Mouse (Mus musculus) liver, embryonic 14.5 days (tissue): ENCODE results near the gene Tlr9. TPM values are rescaled to one million over a fixed set of nuclear protein-coding genes. Genes with fewer than 3 reads are reported as not detected.

Experiments
- ATAC-seq: fragments of 200-750 bp; cut with Nextera tagmentation; 2 replicates; pipeline ENCODE4 v1.8.0; 2017; ENCODE audit warnings: moderate number of reproducible peaks, mild to moderate bottlenecking, moderate library complexity; ENCODE audit not compliant: insufficient read depth
- DNase-seq, 3 experiments: peaks; one replicate each; pipeline ENCODE4 v3.0.0-alpha.2; 2012 to 2013; ENCODE audit warnings: low read depth in 3 of 3, low spot score in 3 of 3
- H3K27ac ChIP-seq: fragments of 300-500 bp; sonication (generic); 2 replicates; pipeline ENCODE4 v1.5.1; 2014; ENCODE audit warnings: moderate library complexity, mild to moderate bottlenecking, control low read depth, inconsistent platforms
- H3K27me3 ChIP-seq: fragments of 300-500 bp; sonication (generic); 2 replicates; pipeline ENCODE4 v1.6.1; 2014; ENCODE audit warnings: mild to moderate bottlenecking, low read length, moderate library complexity; ENCODE audit not compliant: control insufficient read depth, insufficient read depth
- H3K36me3 ChIP-seq: fragments of 300-500 bp; sonication (generic); replicated peaks from 2 replicates; pipeline ENCODE4 v1.6.1; 2014; ENCODE audit warnings: low read depth; ENCODE audit not compliant: control insufficient read depth, insufficient read depth
- H3K4me1 ChIP-seq, 2 experiments: fragments of 200-500 bp in 1 of 2; fragments of 300-500 bp in 1 of 2; sonication (generic) in 1 of 2; replicated peaks; 2 replicates each; pipeline ENCODE4 v1.6.1; 2012 to 2014; ENCODE audit warnings: antibody characterized with exemption in 1 of 2, inconsistent platforms in 1 of 2, low read length in 1 of 2; ENCODE audit not compliant: control insufficient read depth in 2 of 2, insufficient read depth in 2 of 2
- H3K4me2 ChIP-seq: fragments of 300-500 bp; sonication (generic); 2 replicates; pipeline ENCODE4 v1.6.1; 2014; ENCODE audit warnings: low read depth, mild to moderate bottlenecking, control low read depth, moderate library complexity
- H3K4me3 ChIP-seq, 2 experiments: fragments of 200-500 bp in 1 of 2; fragments of 300-500 bp in 1 of 2; sonication (generic) in 1 of 2; 2 replicates each; pipeline ENCODE4 v1.5.1; 2012 to 2014; ENCODE audit warnings: low read depth in 2 of 2, low read length in 2 of 2, mild to moderate bottlenecking in 2 of 2, control low read depth in 1 of 2, inconsistent platforms in 1 of 2, moderate library complexity in 1 of 2; ENCODE audit not compliant: insufficient read depth in 1 of 2
- H3K9ac ChIP-seq: fragments of 300-500 bp; sonication (generic); replicated peaks from 2 replicates; pipeline ENCODE4 v1.6.1; 2014; ENCODE audit warnings: mild to moderate bottlenecking, control low read depth, moderate library complexity
- H3K9me3 ChIP-seq: fragments of 300-500 bp; sonication (generic); 2 replicates; pipeline ENCODE4 v1.6.1; 2016; ENCODE audit warnings: low read length, mixed read lengths; ENCODE audit not compliant: control insufficient read depth
- CTCF ChIP-seq: IDR thresholded peaks from 2 replicates; pipeline ENCODE4 v1.5.1; 2016; ENCODE audit warnings: antibody characterized with exemption, low read depth, control low read depth
- EP300 ChIP-seq: IDR thresholded peaks from 2 replicates; pipeline ENCODE4 v1.6.1; 2016; ENCODE audit warnings: antibody characterized with exemption, low read depth
- WGBS: fragments of 180-500 bp; shearing (Covaris S2); extraction: QIAGEN DNeasy Blood & Tissue Kit; methylation state at CpG from one replicate; pipeline ENCODE4 v1.1.7; 2014; ENCODE audit not compliant: insufficient replicate concordance; 5-methylcytosine and 5-hydroxymethylcytosine counted together
- polyA plus RNA-seq, 2 experiments: library from polyadenylated mRNA; depleted of rRNA in 1 of 2; stranded (reverse) in 1 of 2; unstranded in 1 of 2; fragments of >200 nt; fragmentation: Nextera tagmentation in 1 of 2; extraction: Ambion mirVana in 1 of 2; gene quantifications; 2 replicates each; pipeline versions ENCODE4 v1.2.1 to v1.2.3; 2012 to 2014

Gene Tlr9
- polyA plus RNA-seq, 2 experiments: 0.06 to 0.29 TPM

- H3K4me2 ChIP-seq: no peak overlapping the region
- H3K27me3 ChIP-seq: no peaks in the 10 kb centered on the region
- H3K27ac ChIP-seq: no peak overlapping the region
- ATAC-seq: peak; percentile 50
- no peak overlapping the region for H3K4me3 ChIP-seq
- no peak for TF ChIP-seq EP300
- TF ChIP-seq CTCF: no peak
- 18% methylated on average over 6 of the region's 6 CpGs for WGBS
- H3K36me3 ChIP-seq: no peaks in the 10 kb centered on the region
- no peak for DNase-seq
- peaks cover 0 to 19% of the 10 kb centered on the region in 2 experiments; a peak in 2 of 4 replicates for H3K4me1 ChIP-seq
- no peak overlapping the region for H3K9ac ChIP-seq
- H3K9me3 ChIP-seq: no peaks in the 10 kb centered on the region
Measured at GRCm38 (mm10) chr9:106261058-106261457, 38.7 kb downstream of the Tlr9 start.

- Histone ChIP-seq H3K4me3 (no peak overlapping the region), H3K27me3 (no peaks in the 10 kb centered on the region), H3K9me3 (no peaks in the 10 kb centered on the region), H3K4me1 (peaks cover 0 to 19% of the 10 kb centered on the region in 2 experiments; a peak in 2 of 4 replicates), H3K36me3 (no peaks in the 10 kb centered on the region), H3K9ac (no peak overlapping the region), H3K4me2 (no peak overlapping the region), H3K27ac (no peak overlapping the region)
- TF ChIP-seq EP300: no peak
- TF ChIP-seq CTCF: no peak
- ATAC-seq (no peak), DNase-seq (no peak)
- 65% methylated on average over 3 of the region's 3 CpGs for WGBS
Measured at GRCm38 (mm10) chr9:106261491-106261890, 39.1 kb downstream of the Tlr9 start.

GRCm38 (mm10) chr9:106262075-106262474 lies 39.7 kb downstream of the Tlr9 start:
- WGBS: 60% methylated on average over 3 of the region's 3 CpGs
- H3K4me2 ChIP-seq: no peak overlapping the region
- no peak for TF ChIP-seq EP300
- TF ChIP-seq CTCF: no peak
- ATAC-seq: no peak
- DNase-seq: no peak
- no peaks in the 10 kb centered on the region for H3K9me3 ChIP-seq
- no peak overlapping the region for H3K27ac ChIP-seq
- no peak overlapping the region for H3K9ac ChIP-seq
- no peak overlapping the region for H3K4me3 ChIP-seq
- H3K36me3 ChIP-seq: no peaks in the 10 kb centered on the region
- H3K4me1 ChIP-seq: peaks cover 0 to 14% of the 10 kb centered on the region in 2 experiments; a peak in 2 of 4 replicates
- H3K27me3 ChIP-seq: no peaks in the 10 kb centered on the region

GRCm38 (mm10) chr9:106263381-106263924 lies 41.1 kb downstream of the Tlr9 start:
- Histone ChIP-seq H3K9me3 (no peaks in the 10 kb centered on the region), H3K4me3 (no peak overlapping the region), H3K27ac (no peak overlapping the region), H3K27me3 (no peaks in the 10 kb centered on the region), H3K4me1 (peaks cover 0 to 8% of the 10 kb centered on the region in 2 experiments; a peak in 1 of 4 replicates), H3K4me2 (no peak overlapping the region), H3K36me3 (no peaks in the 10 kb centered on the region), H3K9ac (no peak overlapping the region)
- DNase-seq (no peak), ATAC-seq (no peak)
- 61% methylated on average over 9 of the region's 9 CpGs for WGBS
- TF ChIP-seq CTCF: no peak
- no peak for TF ChIP-seq EP300

GRCm38 (mm10) chr9:106265358-106266075 lies 43.1 kb downstream of the Tlr9 start:
- Histone ChIP-seq H3K4me2 (no peak overlapping the region), H3K4me1 (peaks cover 0 to 13% of the 10 kb centered on the region in 2 experiments; a peak in 2 of 4 replicates), H3K9ac (no peak overlapping the region), H3K27me3 (no peaks in the 10 kb centered on the region), H3K9me3 (no peaks in the 10 kb centered on the region), H3K27ac (no peak overlapping the region), H3K4me3 (no peak overlapping the region), H3K36me3 (no peaks in the 10 kb centered on the region)
- no peak for ATAC-seq
- WGBS: 60% methylated on average over 12 of the region's 12 CpGs
- TF ChIP-seq EP300 (no peak), CTCF (no peak)
- no peak for DNase-seq
